Mouse (Mus musculus) heart, adult 2 months (tissue): ENCODE results near the gene Hist1h4c. TPM values are rescaled to one million over a fixed set of nuclear protein-coding genes. Genes with fewer than 3 reads are reported as not detected.
A peak's percentile ranks its signal among the peaks of the same experiment; 100 is the strongest.

Source experiments
- DNase-seq, 2 experiments: peaks; one replicate each; pipeline ENCODE4 v3.0.0; 2021
- H3K27ac ChIP-seq: fragments of 200-600 bp; 2 replicates; pipeline ENCODE4 v1.8.1; 2022
- H3K27me3 ChIP-seq: fragments of 200-500 bp; 2 replicates; pipeline ENCODE4 v1.6.1; 2012; ENCODE audit warnings: mild to moderate bottlenecking, low read length, inconsistent platforms, mixed read lengths; ENCODE audit not compliant: control insufficient read depth, insufficient read depth
- H3K36me3 ChIP-seq: fragments of 200-500 bp; 2 replicates; pipeline ENCODE4 v1.6.1; 2012; ENCODE audit warnings: low read length, inconsistent platforms; ENCODE audit not compliant: control insufficient read depth, insufficient read depth
- H3K4me1 ChIP-seq: fragments of 200-500 bp; 2 replicates; pipeline ENCODE4 v1.6.1; 2011; ENCODE audit warnings: low read length; ENCODE audit not compliant: control insufficient read depth, insufficient read depth
- H3K4me3 ChIP-seq: fragments of 200-600 bp; 2 replicates; pipeline ENCODE4 v1.8.1; 2022
- H3K79me2 ChIP-seq: fragments of 200-500 bp; replicated peaks from 2 replicates; pipeline ENCODE4 v1.6.1; 2012; ENCODE audit warnings: mild to moderate bottlenecking, inconsistent platforms, low read length, moderate library complexity, mixed read lengths; ENCODE audit not compliant: control insufficient read depth, insufficient read depth
- H3K9ac ChIP-seq: fragments of 200-500 bp; 2 replicates; pipeline ENCODE4 v1.6.1; 2012; ENCODE audit warnings: low read depth, mild to moderate bottlenecking, control low read depth, inconsistent platforms, low read length, mixed read lengths
- CTCF ChIP-seq: fragments of 200-600 bp; IDR thresholded peaks from 2 replicates; pipeline ENCODE4 v1.8.1; 2022; ENCODE audit warnings: antibody characterized with exemption, mild to moderate bottlenecking, moderate library complexity
- EP300 ChIP-seq: fragments of 200-500 bp; IDR thresholded peaks from 2 replicates; pipeline ENCODE4 v1.6.1; 2011; ENCODE audit warnings: low read depth, low read length, control low read depth; ENCODE audit not compliant: insufficient read depth
- POLR2A ChIP-seq: fragments of 200-500 bp; IDR thresholded peaks from 2 replicates; pipeline ENCODE4 v1.6.1; 2011; ENCODE audit warnings: mild to moderate bottlenecking, low read depth, low read length, control low read depth; ENCODE audit not compliant: insufficient read depth
- WGBS: fragments of 180-500 bp; shearing (Covaris S2); methylation state at CpG from one replicate; pipeline ENCODE4 v1.1.7; 2018; 5-methylcytosine and 5-hydroxymethylcytosine counted together
- intact Hi-C: fragments of 180-260 bp; cut with DNase I; formaldehyde crosslinking; loops from one replicate; pipeline ENCODE4 v1.15.1; 2025
- polyA plus RNA-seq: library from polyadenylated mRNA; depleted of rRNA; stranded (reverse); fragments of >200 nt; gene quantifications from 2 replicates; pipeline ENCODE4 v1.2.3, GENCODE M21; 2012
- total RNA-seq, 2 experiments: library from RNA; stranded (reverse); gene quantifications; 2 replicates each; pipeline ENCODE4 v1.2.3; 2021

Hist1h4c gene
- total and polyA plus RNA-seq, 3 experiments: 3.2 to 45.8 (median 42.3) TPM

GRCm38 (mm10) chr13:23702220-23702619, 4.0 kb upstream of the Hist1h4c start:
- 74% methylated on average over 4 of the region's 4 CpGs for WGBS
- intact Hi-C loops: no loop called here
- H3K4me3 ChIP-seq: no peak overlapping the region
- H3K4me1 ChIP-seq: peaks cover 2% of the 10 kb centered on the region; the same call in 1 of the 2 replicates
- no peak overlapping the region for H3K27ac ChIP-seq
- no peaks in the 10 kb centered on the region for H3K27me3 ChIP-seq
- no peak overlapping the region for H3K9ac ChIP-seq
- no peak for TF ChIP-seq POLR2A
- no peak for TF ChIP-seq EP300
- TF ChIP-seq CTCF: no peak
- H3K36me3 ChIP-seq: no peaks in the 10 kb centered on the region; the same call in 1 of the 2 replicates
- no peak for DNase-seq
- H3K79me2 ChIP-seq: no peaks in the 10 kb centered on the region

- Histone ChIP-seq H3K36me3 (no peaks in the 10 kb centered on the region; the same call in 1 of the 2 replicates), H3K9ac (no peak overlapping the region), H3K27me3 (no peaks in the 10 kb centered on the region), H3K4me3 (no peak overlapping the region), H3K27ac (no peak overlapping the region), H3K4me1 (peaks cover 2% of the 10 kb centered on the region; the same call in 1 of the 2 replicates), H3K79me2 (no peaks in the 10 kb centered on the region)
- peak; percentile 96 for TF ChIP-seq CTCF
- TF ChIP-seq POLR2A: no peak
- 0 out of 2 replicates have a peak, but pooled peaks have one; percentile 52 for TF ChIP-seq EP300
- 10% methylated on average over 8 of the region's 8 CpGs for WGBS
- intact Hi-C loops: loop anchor here (1.0 kb wide), 1 partner anchor 31 kb away; no protein-coding TSS in a partner anchor
- peak; percentile 67 to 76 for DNase-seq
These were observed 2.7 kb upstream of the Hist1h4c start for GRCm38 (mm10) chr13:23700786-23701520.

- H3K27me3 ChIP-seq: no peaks in the 10 kb centered on the region
- H3K4me1 ChIP-seq: peaks cover 2% of the 10 kb centered on the region; the same call in 1 of the 2 replicates
- intact Hi-C loops: loop anchor here (2.0 to 10.0 kb wide), 4 partner anchors 15 to 1985 kb away; partner anchors contain the start of genes Hist1h2ah, Hist1h2ai, Hist1h2bc and Hist1h2bk
- no peaks in the 10 kb centered on the region for H3K36me3 ChIP-seq
- TF ChIP-seq CTCF: peak; percentile 26
- TF ChIP-seq EP300: no peak
- DNase-seq: no peak
- no peak overlapping the region for H3K9ac ChIP-seq
- no peak overlapping the region for H3K27ac ChIP-seq
- WGBS: 67% methylated on average over 3 of the region's 3 CpGs
- no peaks in the 10 kb centered on the region for H3K79me2 ChIP-seq
- H3K4me3 ChIP-seq: no peak overlapping the region
These were observed 1.5 kb upstream of the Hist1h4c start for GRCm38 (mm10) chr13:23699767-23700166.

GRCm38 (mm10) chr13:23698996-23699395, 742 bp upstream of the Hist1h4c start:
- TF ChIP-seq EP300 (no peak), CTCF (no peak), POLR2A (no peak)
- Histone ChIP-seq H3K36me3 (no peaks in the 10 kb centered on the region), H3K4me1 (peaks cover 2% of the 10 kb centered on the region; the same call in 1 of the 2 replicates), H3K27ac (peak overlapping the region; percentile 73), H3K4me3 (no peak overlapping the region), H3K9ac (no peak overlapping the region), H3K27me3 (no peaks in the 10 kb centered on the region), H3K79me2 (no peaks in the 10 kb centered on the region)
- no peak for DNase-seq
- intact Hi-C loops: loop anchor here (1.0 to 10.0 kb wide), 7 partner anchors 14 to 1984 kb away; partner anchors contain the start of genes Hist1h1e, Hist1h2ah, Hist1h2ai and Hist1h2bc
- 62% methylated on average over 6 of the region's 6 CpGs for WGBS

GRCm38 (mm10) chr13:23697491-23698299, 559 bp downstream of the Hist1h4c start:
- H3K79me2 ChIP-seq: no peaks in the 10 kb centered on the region
- H3K27me3 ChIP-seq: no peaks in the 10 kb centered on the region
- WGBS: under 1% methylated on average over 27 of the region's 32 CpGs
- H3K4me3 ChIP-seq: peak overlapping the region; percentile 46
- TF ChIP-seq EP300 (no peak), POLR2A (0 out of 2 replicates have a peak, but pooled peaks have one; percentile 4), CTCF (peak; percentile 87)
- H3K9ac ChIP-seq: peak overlapping the region; percentile 37
- no peak for DNase-seq
- peak overlapping the region; percentile 73 for H3K27ac ChIP-seq
- intact Hi-C loops: loop anchor here (1.0 to 10.0 kb wide), 7 partner anchors 13 to 1983 kb away; partner anchors contain the start of genes Hist1h1e, Hist1h2ah, Hist1h2ai and Hist1h2bc
- H3K4me1 ChIP-seq: peaks cover 2% of the 10 kb centered on the region; the same call in 1 of the 2 replicates
- no peaks in the 10 kb centered on the region for H3K36me3 ChIP-seq
